Mouse (Mus musculus) monocyte, adult 5-6 weeks (primary cell): ENCODE measurements around the gene Slc16a8. TPM values are rescaled to one million over a fixed set of nuclear protein-coding genes. Genes with fewer than 3 reads are reported as not detected.
A peak's percentile ranks its signal among the peaks of the same experiment; 100 is the strongest.

Experiments
- ATAC-seq: fragments of 153-309, 156-312 bp; replicated peaks from 2 replicates; pipeline ENCODE4 v1.8.0; 2017; ENCODE audit warnings: mild to moderate bottlenecking; ENCODE audit not compliant: low TSS enrichment, insufficient number of reproducible peaks, severe bottlenecking, poor library complexity, low FRiP score
- total RNA-seq: library from RNA; stranded (forward); fragments of 200-1000, 200-491, 200-594 nt; gene quantifications from 3 replicates; pipeline ENCODE4 v1.2.3, GENCODE M21; 2017

The Slc16a8 gene
- total RNA-seq, 1 experiment from 2014 or later: not detected

DNA sequence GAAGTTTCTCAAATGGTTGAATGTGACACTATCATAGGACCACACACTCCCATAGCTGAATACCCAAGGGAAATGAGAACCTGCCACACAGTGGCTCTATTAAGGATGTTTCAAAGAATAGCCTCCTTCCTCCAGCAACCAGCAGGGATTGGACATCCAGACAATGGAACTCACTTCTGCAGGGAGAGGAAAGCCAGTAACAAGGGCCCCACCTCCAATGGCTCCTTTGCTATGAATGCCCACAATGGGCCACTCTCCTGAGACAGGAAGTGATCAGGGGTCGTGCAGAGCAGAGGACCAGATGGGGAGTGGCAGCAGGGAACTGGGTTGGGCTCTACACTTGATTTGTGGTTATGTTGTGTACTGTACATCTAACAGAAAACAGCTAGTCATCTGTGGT is 14.0 kb upstream of the Slc16a8 start:
- ATAC-seq: no peak

DNA sequence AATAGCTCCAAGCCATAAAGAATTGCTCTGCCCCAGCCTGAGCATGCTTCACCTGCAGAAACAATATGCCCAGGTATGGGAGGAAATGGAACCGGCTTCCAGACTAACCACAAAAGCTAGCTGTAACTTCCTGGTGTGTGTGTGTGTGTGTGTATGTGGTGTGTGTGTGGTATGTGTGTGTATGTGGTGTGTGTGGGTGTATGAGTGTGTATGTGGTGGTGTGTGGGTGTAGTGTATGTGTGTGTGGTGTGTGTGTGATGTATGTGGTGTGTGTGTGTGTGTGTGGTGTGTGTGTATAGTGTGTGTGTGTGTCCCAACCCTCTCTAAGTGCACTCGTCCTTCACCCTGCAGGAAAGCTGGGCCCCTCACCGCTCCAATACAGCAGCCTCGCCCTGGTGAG is 10.8 kb upstream of the Slc16a8 start:
- ATAC-seq: no peak

- no peak for ATAC-seq
These were observed 9.2 kb upstream of the Slc16a8 start for GRCm38 (mm10) chr15:79263726-79264125.

GRCm38 (mm10) chr15:79262786-79263309 is 8.3 kb upstream of the Slc16a8 start:
- no peak for ATAC-seq

- ATAC-seq: no peak
These were observed 7.8 kb upstream of the Slc16a8 start for GRCm38 (mm10) chr15:79262375-79262774.

- ATAC-seq: no peak
These were observed 7.2 kb upstream of the Slc16a8 start for GRCm38 (mm10) chr15:79261757-79262156.

DNA sequence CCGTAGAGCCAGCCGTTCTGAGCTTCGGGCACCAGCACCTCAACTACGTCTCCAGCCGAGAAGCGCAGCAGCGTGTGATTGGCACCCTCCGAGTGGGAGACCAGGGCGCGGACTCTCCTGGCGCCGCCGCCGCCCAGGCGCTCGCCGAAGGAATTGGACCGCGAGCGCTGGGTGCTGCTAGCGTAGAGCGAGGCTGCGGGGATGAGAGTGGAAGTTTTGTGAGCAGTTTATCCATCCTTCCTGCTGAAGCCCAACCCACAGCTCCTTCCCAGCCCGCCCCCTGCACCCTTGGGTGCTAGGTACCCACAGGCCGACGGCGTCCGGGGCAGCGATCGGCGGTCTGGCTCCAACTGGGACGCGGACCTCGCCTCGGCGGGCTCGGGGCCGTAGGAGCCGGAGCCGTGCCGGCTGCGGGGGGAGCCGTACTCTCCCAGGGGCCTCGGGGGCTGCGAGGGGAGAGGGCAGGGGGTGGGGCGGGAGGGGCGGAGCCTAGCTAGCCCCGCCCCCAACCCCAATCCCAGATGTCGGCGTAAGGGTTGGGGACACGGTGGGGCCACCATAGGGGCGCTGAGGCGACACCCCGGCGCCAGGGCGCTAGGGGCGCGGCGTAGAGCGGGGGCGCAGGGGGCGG is 6.6 kb upstream of the Slc16a8 start:
- ATAC-seq: no peak

- no peak for ATAC-seq
These were observed 4.0 kb upstream of the Slc16a8 start for GRCm38 (mm10) chr15:79258521-79258920.

- ATAC-seq: no peak
These were observed 2.0 kb downstream of the Slc16a8 start for GRCm38 (mm10) chr15:79252580-79252979.

GRCm38 (mm10) chr15:79251781-79252491 is 2.6 kb downstream of the Slc16a8 start:
- no peak for ATAC-seq

DNA sequence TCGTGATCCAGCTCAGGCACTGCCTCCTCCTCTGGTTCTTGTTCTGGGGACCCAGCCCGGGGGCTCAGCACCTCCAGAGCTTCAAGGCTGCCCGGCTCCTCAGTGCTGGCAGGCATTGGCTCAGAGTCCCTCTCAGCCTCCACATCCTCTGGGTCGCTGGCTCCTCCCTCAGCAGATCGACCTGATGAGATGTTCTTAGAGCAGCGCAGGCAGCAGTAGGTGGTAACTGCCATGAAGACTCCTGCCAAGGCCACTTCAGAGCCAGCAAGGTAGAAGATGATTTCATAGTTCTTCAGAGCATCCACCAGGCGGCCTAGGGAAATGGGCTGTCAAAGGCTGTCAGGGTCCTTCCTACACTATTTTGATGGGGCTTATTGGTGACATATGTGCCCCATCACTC is 3.4 kb downstream of the Slc16a8 start:
- ATAC-seq: no peak

DNA sequence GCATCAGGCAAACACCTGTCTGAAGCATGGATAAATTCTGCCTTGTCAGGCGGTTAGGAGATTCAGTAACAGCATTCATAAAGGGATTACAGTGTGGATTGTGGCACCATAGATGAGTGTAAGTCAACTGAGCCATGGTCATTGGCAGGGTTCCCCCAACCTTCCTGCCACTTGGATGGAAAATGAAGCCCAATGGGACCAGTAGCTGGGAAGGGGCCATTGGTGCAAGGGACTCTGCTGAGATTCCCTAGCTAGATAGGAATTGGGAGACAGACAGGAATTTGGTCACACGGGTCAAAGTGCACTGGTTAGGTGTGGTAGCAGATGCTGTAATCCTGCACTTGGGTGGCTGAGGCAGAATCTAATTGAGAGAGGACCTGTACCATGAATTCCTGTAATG is 4.3 kb downstream of the Slc16a8 start:
- ATAC-seq: no peak

DNA sequence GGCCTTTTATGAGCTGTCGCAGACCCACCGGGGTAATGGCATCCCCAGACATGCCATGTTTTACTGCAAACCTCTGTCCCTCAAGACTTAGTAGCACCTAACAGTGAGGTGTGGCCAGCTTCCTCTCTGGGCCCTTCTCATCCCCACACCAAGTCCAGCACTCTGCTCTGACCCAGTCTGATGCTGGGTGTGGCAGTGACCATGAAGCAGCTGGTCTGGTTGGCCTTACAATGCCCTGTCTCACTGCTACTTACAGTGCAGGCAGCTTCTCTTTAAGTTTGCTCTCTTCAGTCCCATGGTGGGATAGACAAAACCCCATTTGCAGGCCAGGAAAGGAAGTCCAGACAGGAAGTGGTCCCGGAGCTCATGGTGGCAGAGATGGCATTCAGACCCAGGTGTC is 9.2 kb downstream of the Slc16a8 start:
- no peak for ATAC-seq

GRCm38 (mm10) chr15:79244071-79244893 is 10.3 kb downstream of the Slc16a8 start:
- no peak for ATAC-seq

GRCm38 (mm10) chr15:79243234-79244042 is 11.1 kb downstream of the Slc16a8 start:
- ATAC-seq: peak; percentile 95

DNA sequence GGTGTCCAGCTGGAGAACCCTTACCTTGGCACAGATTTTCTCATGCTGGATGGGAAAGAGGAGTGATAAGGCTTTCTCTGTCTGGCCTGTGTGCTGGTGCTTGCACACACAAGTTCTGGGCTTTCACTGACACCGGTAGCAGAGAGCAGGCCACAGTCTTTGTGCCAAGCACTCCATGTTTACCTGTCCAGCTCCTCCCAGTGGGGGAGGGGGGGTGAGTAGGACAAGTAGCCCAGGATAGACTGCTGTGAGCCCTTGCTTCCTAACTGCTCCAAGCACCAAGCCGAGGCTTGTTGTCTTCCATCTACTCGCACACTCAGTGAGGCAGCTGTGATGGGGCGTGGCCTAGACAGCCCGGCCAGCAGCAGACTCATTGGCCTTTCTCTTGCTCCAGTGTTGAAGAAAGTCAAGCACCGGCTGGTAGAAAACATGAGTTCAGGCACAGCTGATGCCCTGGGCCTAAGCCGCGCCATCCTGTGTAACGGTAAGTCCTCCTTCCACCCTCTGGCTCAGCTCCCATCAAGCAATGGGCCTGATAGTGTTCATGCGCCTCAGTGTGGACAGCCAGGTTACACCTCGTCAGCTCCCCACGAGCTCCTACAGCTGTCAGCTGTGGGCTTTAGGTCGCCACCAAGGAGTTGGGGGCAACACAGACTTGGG is 11.9 kb downstream of the Slc16a8 start:
- ATAC-seq: no peak

DNA sequence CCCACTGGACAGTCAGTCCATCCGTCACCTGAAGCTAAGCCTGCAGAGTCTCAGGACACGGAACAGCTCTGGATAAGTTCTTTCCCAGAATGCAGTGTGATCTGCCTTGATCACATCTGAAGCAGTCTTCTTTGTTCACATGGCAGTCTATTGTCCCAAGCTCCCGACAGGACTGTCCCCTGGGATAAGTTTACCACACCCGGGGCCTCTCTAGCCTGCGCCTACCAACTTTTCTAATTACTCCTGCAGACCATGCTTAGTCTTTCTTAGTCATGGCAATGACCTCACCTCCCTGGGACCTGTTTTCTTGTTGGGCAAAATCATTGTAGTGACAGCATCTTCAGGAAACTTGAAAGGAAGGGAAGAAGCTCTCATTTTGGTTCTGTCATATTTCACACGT is 16.5 kb downstream of the Slc16a8 start:
- ATAC-seq: no peak

DNA sequence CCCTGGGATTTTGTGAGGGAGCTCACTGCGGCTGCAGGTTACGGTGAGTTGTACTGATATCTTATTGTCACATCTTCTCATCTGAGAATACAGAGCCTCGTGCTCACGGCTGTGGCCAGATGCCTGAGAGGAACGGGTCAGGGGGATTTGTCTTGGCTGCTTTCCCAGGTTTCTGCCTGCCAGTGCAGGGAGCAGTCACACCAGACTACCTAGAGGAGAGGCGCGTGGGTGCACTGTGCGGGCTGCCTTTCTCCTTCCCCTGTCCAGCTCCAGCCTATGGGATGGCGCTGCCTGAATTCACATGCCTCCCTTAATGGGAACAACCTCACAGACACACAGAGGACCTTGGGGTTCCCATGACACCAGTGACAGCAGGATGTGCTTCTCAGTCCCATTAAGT is 19.3 kb downstream of the Slc16a8 start:
- ATAC-seq: no peak
